Mouse (Mus musculus): ENCODE measurements around the gene Map4. TPM values are rescaled to one million over a fixed set of nuclear protein-coding genes. Genes with fewer than 3 reads are reported as not detected.

Map4 gene
- total RNA-seq (2023): 10 to 100 TPM; 77.0 to 81.4 TPM

DNA sequence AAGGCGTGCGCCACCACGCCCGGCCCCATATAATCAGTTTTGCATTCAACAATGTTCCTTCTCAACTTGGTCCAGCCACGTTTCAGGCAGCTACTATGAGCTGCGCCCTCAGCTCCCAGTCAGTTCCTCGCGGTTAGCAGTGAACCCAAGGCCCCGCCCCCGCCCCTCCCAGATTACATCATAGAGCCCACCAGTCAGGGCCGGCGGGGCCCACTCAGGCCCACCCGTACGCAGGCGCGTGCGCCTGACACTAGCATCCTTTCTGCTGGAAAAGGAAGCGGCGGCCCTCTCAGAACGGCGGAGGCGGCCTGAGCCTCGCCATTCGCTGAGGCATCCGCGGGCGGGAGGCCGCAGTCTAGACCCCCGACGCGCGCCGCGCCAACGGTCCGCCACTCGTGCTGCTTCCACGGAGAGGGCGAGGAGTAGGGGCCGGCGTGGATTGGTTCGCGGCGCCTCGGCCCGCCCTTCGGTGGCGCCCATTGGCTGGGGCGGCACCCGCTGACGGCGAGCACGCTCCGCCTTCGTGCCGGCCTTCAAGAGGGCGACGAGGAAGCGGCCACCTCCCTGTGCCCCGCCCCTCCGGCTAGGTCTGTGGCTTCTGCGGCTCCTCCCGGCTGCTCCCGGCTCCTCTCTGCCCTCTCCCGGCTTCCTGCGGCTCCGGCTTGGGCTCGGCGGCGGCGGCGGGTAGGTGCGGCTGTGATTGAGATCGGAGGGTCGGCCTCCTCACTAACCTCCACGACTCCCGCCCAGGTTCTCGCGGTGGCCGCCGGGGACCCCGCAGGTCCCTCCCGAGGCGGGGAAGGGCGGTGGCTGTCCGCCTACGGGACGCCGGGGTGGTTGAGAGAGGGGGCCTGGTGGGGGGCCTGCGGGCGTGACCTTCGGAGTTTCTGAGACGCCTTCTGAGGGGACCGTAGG is at the start of gene Map4:
Gene Map4 (plus strand): TSS at position 204 of the 915 bp plus-strand sequence.

DNA sequence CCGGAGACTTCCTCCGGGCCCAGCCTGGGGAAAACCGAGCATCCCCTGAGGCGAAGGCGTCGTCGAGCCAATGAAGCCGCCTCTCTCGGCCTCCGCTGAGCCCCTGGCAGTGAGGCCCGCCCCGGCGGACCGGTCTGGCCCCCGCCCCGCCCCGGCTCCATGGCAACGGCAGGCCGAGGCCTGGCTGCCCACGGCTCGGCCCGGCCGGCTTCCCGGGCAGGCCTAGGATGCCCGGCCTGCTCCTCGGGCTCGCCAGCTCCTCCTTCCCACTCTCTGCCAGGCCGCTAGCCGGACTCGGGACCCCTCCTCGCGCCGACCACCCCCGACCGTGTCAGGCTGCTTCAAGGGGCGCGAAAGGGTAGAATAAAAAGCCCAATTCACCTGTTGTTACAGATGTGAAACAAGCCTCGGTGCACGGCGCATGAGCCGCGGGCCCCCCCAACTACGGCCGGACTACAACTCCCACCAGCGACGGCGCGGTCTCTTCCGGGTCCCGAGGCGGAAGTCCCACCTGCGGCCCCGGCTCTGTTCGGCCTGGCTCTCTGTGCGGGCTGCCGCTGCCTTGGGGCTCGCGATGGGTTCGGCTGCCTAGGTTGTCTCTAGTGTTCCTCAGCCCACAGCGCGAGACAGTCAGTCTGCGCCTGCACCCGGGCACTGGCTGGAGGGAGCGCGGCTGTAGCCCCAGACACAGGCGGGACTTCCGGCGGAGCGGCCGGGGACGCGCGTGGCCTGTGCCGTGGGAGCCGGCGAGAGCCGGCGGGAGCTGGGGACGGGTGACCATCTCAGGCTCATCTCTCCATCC is 185.9 kb downstream of the Map4 start, which contains the start of gene Smarcc1:
Gene Smarcc1 (plus strand): TSS at position 732 of the 802 bp plus-strand sequence.

DNA sequence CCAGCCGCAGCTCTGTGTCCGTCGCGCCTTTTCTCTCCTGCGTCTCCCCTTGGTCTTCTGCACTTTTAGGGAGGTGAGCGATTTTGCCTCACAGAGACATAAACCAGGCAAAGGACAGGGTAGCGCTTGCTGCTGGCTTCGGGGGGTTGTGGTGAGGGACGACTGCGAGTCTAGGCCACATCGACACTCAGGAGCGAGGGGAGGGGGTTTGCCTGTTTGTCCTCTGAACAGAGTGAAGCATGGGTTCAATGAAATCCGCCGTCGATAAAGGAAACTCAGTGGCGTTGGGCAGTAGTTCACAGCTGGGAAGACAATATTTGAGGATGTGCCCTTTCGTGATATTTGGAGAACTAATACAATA is 186.5 kb downstream of the Map4 start, which contains the start of gene Dhx30:
Gene Dhx30 (minus strand): TSS at position 52 of the 361 bp plus-strand sequence.

Other genes with a start within 250 kb of the Map4 start
- not detected for gene Fbxw18, start 228.8 kb upstream of the Map4 start, total RNA-seq (2023)
- not detected for gene Fbxw26, start 185.4 kb upstream of the Map4 start, total RNA-seq (2023)
- gene Fbxw27, start 140.8 kb upstream of the Map4 start, total RNA-seq (2023): 1 to 10 TPM in 1 of 2 experiments, not detected in 1; 1.4 TPM
- not detected for gene Spink8, start 119.2 kb upstream of the Map4 start, total RNA-seq (2023)
- gene Nme6, start 98.7 kb upstream of the Map4 start, total RNA-seq (2023): 1 to 10 TPM; 5.5 to 6.0 TPM
- gene Camp, start 81.8 kb upstream of the Map4 start, total RNA-seq (2023): 1 to 10 TPM in 1 of 2 experiments, under 1 TPM in 1; 0.68 to 3.2 TPM
- gene Cdc25a, start 55.9 kb upstream of the Map4 start, total RNA-seq (2023): 1 to 10 TPM; 7.1 to 8.1 TPM
- 10 to 100 TPM; 38.3 to 50.0 TPM for gene Smarcc1, start 186.2 kb downstream of the Map4 start, total RNA-seq (2023)
- 10 to 100 TPM; 70.2 to 77.5 TPM for gene Dhx30, start 186.4 kb downstream of the Map4 start, total RNA-seq (2023)